In the genomic region with DNA sequence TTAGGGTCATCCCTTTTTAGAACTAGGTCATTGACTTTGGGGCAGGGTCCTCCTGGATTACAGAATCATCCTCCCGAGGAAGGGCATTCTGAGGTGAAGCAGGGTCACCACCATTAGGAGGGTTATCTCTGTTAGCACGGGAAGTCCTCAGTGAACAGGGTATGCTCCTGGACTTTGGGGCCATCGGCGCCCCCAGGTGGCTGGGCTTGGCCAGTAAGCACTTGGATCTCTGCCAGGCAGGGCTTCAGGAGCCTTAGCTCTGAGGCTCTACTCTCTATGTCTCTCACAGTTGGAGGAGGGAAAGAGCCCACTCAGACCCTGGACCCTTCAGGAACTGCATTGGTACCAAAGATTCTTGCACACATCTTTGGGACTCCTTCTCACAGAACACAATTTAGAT, we compare ENCODE assay signal across 10 mouse cellular contexts. TPM values are rescaled to one million over a fixed set of nuclear protein-coding genes. Genes with fewer than 3 reads are reported as not detected.
DNase-seq lines count a peak whose midpoint lies in the region; ATAC-seq and TF ChIP-seq lines count a peak whose summit lies in the region.
"Had no signal": no experiment of that assay in that cellular context is flagged by ENCODE, and none has a peak within 500 bp of the region (broad histone marks: within the 10 kb centered on the region; RNA-seq: fewer than 3 reads in every experiment).

No protein-coding gene starts in this region.

- peaks cover 25% of the 10 kb centered on the region for H3K27me3 ChIP-seq in heart, adult 2 months (ENCODE audit: control insufficient read depth, insufficient read depth, low read length)
- H3K27me3 ChIP-seq in heart, embryonic 10.5 days (ENCODE audit: insufficient read depth, poor library complexity, severe bottlenecking), result peaks cover 88% of the 10 kb centered on the region
- no peaks in the 10 kb centered on the region for H3K27me3 ChIP-seq in testis, adult 2 months (ENCODE audit: control insufficient read depth, insufficient read depth, low read length)
- H3K27me3 ChIP-seq in intestine, embryonic 14.5 days (replicated peaks; ENCODE audit: control insufficient read depth, insufficient read depth, low read length), result peaks cover 83% of the 10 kb centered on the region
- H3K27me3 ChIP-seq in midbrain, embryonic 15.5 days (replicated peaks), result peaks cover 52% of the 10 kb centered on the region

- no peak overlapping the region for H3K4me3 ChIP-seq in heart, adult 2 months
- H3K4me3 ChIP-seq in heart, embryonic 10.5 days, result no peak overlapping the region
- no peak overlapping the region for H3K4me3 ChIP-seq in testis, adult 2 months (ENCODE audit: control insufficient read depth, low read depth, low read length)
- no peak overlapping the region for H3K4me3 ChIP-seq in intestine, embryonic 14.5 days (ENCODE audit: low read depth, low read length)
- no peak overlapping the region for H3K4me3 ChIP-seq in midbrain, embryonic 15.5 days

- TF ChIP-seq CTCF in heart, adult 2 months (IDR thresholded peaks at IDR 0.05), result peak; percentile 53
- peak; percentile 31; the same call in 1 of the 2 replicates for TF ChIP-seq CTCF in testis, adult 2 months (IDR thresholded peaks at IDR 0.05; ENCODE audit: control insufficient read depth, insufficient read depth, insufficient replicate concordance, low read depth, low read length)

- no peak overlapping the region for H3K27ac ChIP-seq in heart, adult 2 months
- no peak overlapping the region for H3K27ac ChIP-seq in heart, embryonic 10.5 days
- no peak overlapping the region for H3K27ac ChIP-seq in testis, adult 2 months (ENCODE audit: control insufficient read depth, insufficient read depth, low read depth, low read length)
- no peak overlapping the region for H3K27ac ChIP-seq in intestine, embryonic 14.5 days (ENCODE audit: low read depth)
- no peak overlapping the region for H3K27ac ChIP-seq in midbrain, embryonic 15.5 days

- H3K9me3 ChIP-seq in heart, embryonic 10.5 days, result no peaks in the 10 kb centered on the region
- H3K9me3 ChIP-seq in intestine, embryonic 14.5 days (ENCODE audit: control insufficient read depth, low read length), result no peaks in the 10 kb centered on the region
- no peaks in the 10 kb centered on the region for H3K9me3 ChIP-seq in midbrain, embryonic 15.5 days

- 0 out of 2 replicates have a peak, but pooled peaks cover 1% of the 10 kb centered on the region for H3K4me1 ChIP-seq in heart, adult 2 months (ENCODE audit: control insufficient read depth, insufficient read depth, low read length)
- peaks cover 5% of the 10 kb centered on the region; the same call in 1 of the 2 replicates for H3K4me1 ChIP-seq in heart, embryonic 10.5 days
- H3K4me1 ChIP-seq in testis, adult 2 months (ENCODE audit: control insufficient read depth, insufficient read depth, low read length), result peaks cover 4% of the 10 kb centered on the region
- no peaks in the 10 kb centered on the region for H3K4me1 ChIP-seq in intestine, embryonic 14.5 days (replicated peaks; ENCODE audit: control insufficient read depth, insufficient read depth, low read length)
- peaks cover 6% of the 10 kb centered on the region for H3K4me1 ChIP-seq in midbrain, embryonic 15.5 days

- no peak for DNase-seq in heart, adult 2 months
- no peak for DNase-seq in heart, embryonic 10.5 days (ENCODE audit: low spot score)
- no peak for DNase-seq in testis, postnatal 14 days (ENCODE audit: low spot score)
- DNase-seq in intestine, embryonic 14.5 days (ENCODE audit: low spot score), result peak; percentile 61
- peak; percentile 42 for DNase-seq in retina, embryonic 14.5 days (ENCODE audit: low spot score)
- no peak for DNase-seq in spleen, postnatal 36 days (ENCODE audit: low spot score in 2 of 2)

- H3K36me3 ChIP-seq in heart, adult 2 months (ENCODE audit: control insufficient read depth, insufficient read depth, low read length), result no peaks in the 10 kb centered on the region
- no peaks in the 10 kb centered on the region for H3K36me3 ChIP-seq in heart, embryonic 10.5 days
- no peaks in the 10 kb centered on the region for H3K36me3 ChIP-seq in testis, adult 2 months (ENCODE audit: control insufficient read depth, insufficient read depth, low read length)
- no peaks in the 10 kb centered on the region for H3K36me3 ChIP-seq in intestine, embryonic 14.5 days (ENCODE audit: control insufficient read depth, insufficient read depth, low read length)
- no peaks in the 10 kb centered on the region for H3K36me3 ChIP-seq in midbrain, embryonic 15.5 days (replicated peaks)

- no peak for TF ChIP-seq POLR2A in heart, adult 2 months (IDR thresholded peaks at IDR 0.05; ENCODE audit: insufficient read depth, low read depth, low read length)
- no peak for TF ChIP-seq POLR2A in testis, adult 2 months (IDR thresholded peaks at IDR 0.05; ENCODE audit: control insufficient read depth, low read depth, low read length)

- no peak overlapping the region for H3K9ac ChIP-seq in heart, adult 2 months (ENCODE audit: low read depth, low read length)
- H3K9ac ChIP-seq in intestine, embryonic 14.5 days (ENCODE audit: low read length), result no peak overlapping the region
- no peak overlapping the region for H3K9ac ChIP-seq in midbrain, embryonic 15.5 days

- H3K4me2 ChIP-seq in intestine, embryonic 14.5 days (ENCODE audit: low read length), result no peak overlapping the region
- no peak overlapping the region for H3K4me2 ChIP-seq in midbrain, embryonic 15.5 days

- H3K79me2 ChIP-seq in heart, adult 2 months (replicated peaks; ENCODE audit: control insufficient read depth, insufficient read depth, low read length), result no peaks in the 10 kb centered on the region

- ATAC-seq in intestine, embryonic 14.5 days (replicated peaks; ENCODE audit: low FRiP score, low TSS enrichment, low read depth), result no peak; the same call in 1 of the 2 replicates
- ATAC-seq in midbrain, embryonic 15.5 days (replicated peaks), result no peak

- 14% methylated on average over 4 of the region's 4 CpGs for whole genome bisulfite sequencing in heart, adult 2 months
- WGBS in heart, embryonic 10.5 days, result 16% methylated on average over 4 of the region's 4 CpGs
- 6% methylated on average over 4 of the region's 4 CpGs for WGBS in intestine, embryonic 14.5 days
- WGBS in midbrain, embryonic 15.5 days, result 11% methylated on average over 4 of the region's 4 CpGs

- no peak for TF ChIP-seq EP300 in heart, adult 2 months (IDR thresholded peaks at IDR 0.05; ENCODE audit: insufficient read depth, low read depth, low read length)

- intact Hi-C loops in heart, adult 2 months (cut with DNase I), result no loop called here

RNA-seq across cellular contexts. Expression of gene Foxd2, which starts 10.8 kb away (rescaled TPM):
- under 1 TPM; 0.16 to 0.32 TPM for total RNA-seq in heart, adult 2 months (2021)
- polyA plus RNA-seq in heart, adult 2 months (2012; rRNA removed), result 0.14 and 0.15 TPM in 2 replicates
- 0.42 and 1.3 TPM in 2 replicates for polyA plus RNA-seq in heart, embryonic 10.5 days (2016; fragmentation: Nextera tagmentation; extraction: Ambion mirVana)
- polyA plus RNA-seq in testis, adult 2 months (2012; rRNA removed), result 0.22 and 0.37 TPM in 2 replicates
- polyA plus RNA-seq in intestine, embryonic 14.5 days (2014; fragmentation: Nextera tagmentation; extraction: Ambion mirVana), result 0.14 and 0.28 TPM in 2 replicates
- 0.46 and 0.88 TPM in 2 replicates for polyA plus RNA-seq in midbrain, embryonic 15.5 days (2015; fragmentation: Nextera tagmentation; extraction: Ambion mirVana)

RNA-seq across cellular contexts. Expression of gene Foxe3, which starts 28.0 kb away (rescaled TPM):
- not detected for total RNA-seq in heart, adult 2 months (2021)
- not detected in 2 replicates for polyA plus RNA-seq in heart, adult 2 months (2012; rRNA removed)
- polyA plus RNA-seq in heart, embryonic 10.5 days (2016; fragmentation: Nextera tagmentation; extraction: Ambion mirVana), result 0.62 TPM in 1 of 2 replicates, not detected in the other
- 0.95 and 1.3 TPM in 2 replicates for polyA plus RNA-seq in testis, adult 2 months (2012; rRNA removed)
- polyA plus RNA-seq in intestine, embryonic 14.5 days (2014; fragmentation: Nextera tagmentation; extraction: Ambion mirVana), result not detected in 2 replicates
- 0.27 and 0.34 TPM in 2 replicates for polyA plus RNA-seq in midbrain, embryonic 15.5 days (2015; fragmentation: Nextera tagmentation; extraction: Ambion mirVana)
- total RNA-seq: left cerebral cortex, postnatal 25 days had no signal
- polyA plus RNA-seq: embryonic facial prominence, embryonic 14.5 days had no signal

Comparison
In these comparisons a context has a peak if more than half of its experiments do, and no peak if none do; other contexts are left out.
1. DNase-seq: peak in intestine, embryonic 14.5 days (single experiment) and retina, embryonic 14.5 days (single experiment); none in heart, adult 2 months (0 of 2), heart, embryonic 10.5 days (single experiment), testis, postnatal 14 days (single experiment) and spleen, postnatal 36 days (0 of 2).